Mouse (Mus musculus): ENCODE data around the gene Dolpp1. TPM values are rescaled to one million over a fixed set of nuclear protein-coding genes. Genes with fewer than 3 reads are reported as not detected.

Dolpp1 gene
- polyA plus RNA-seq, 1 experiment: not detected

DNA sequence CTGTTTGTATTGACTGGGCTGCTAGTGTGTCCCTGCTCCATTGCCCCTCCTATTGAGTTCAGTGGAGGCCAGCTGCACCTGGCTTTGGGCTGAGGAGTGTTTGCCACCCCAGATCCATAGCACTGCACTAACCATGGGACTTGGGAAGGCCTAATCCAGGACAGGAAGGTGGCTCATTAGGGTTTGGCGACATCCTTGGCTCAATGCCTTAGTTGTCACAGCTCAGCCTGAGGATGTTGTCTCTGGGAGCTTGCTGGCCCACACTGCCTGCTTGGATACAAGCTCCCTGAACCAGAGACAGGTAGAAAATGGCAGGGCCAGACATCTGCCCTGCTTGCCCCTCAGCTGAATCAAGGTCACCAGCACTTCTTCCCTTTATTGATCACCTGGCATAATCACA, 9.5 kb downstream of the Dolpp1 start:
- WGBS: 33% methylated on average over 1 of the region's 1 CpGs
- TF ChIP-seq POLR2A (IDR thresholded peaks at IDR 0.05; ENCODE audit: insufficient read depth, low read depth, low read length) (no peak), CTCF (IDR thresholded peaks at IDR 0.05; ENCODE audit: insufficient read depth, low read depth, low read length) (no peak)
- H3K4me3 ChIP-seq (ENCODE audit: insufficient read depth, low read depth, low read length): no peak overlapping the region
- H3K27ac ChIP-seq (ENCODE audit: insufficient read depth, low read depth, low read length): no peak overlapping the region
- H3K4me1 ChIP-seq (ENCODE audit: control insufficient read depth, insufficient read depth, low read length): peaks cover 8% of the 10 kb centered on the region; the same call in 1 of the 2 replicates

DNA sequence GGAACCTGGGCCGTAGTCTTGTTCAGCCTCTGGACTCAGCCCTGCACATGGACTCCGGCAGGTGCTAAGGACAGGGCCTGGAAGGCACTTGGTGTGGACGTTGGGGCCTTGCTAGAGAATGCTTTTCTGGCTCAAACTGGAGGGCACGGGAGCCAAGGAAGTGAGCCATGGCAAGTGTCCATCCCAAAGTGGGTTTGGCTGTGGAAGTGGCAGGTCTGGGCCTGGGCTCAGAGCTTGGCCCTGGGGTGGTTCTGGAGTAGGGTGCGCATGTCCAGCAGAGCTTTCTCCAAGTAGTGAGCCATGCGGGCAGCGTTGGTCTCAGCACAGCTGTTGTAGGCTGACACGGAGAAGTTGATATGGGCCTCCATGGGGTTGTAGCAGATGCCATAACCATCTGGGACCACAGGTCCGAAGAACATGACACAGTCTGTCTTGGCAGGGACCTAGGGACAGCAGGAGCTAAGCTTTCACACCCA, 10.3 kb downstream of the Dolpp1 start:
- WGBS: 76% methylated on average over 9 of the region's 9 CpGs

GRCm38 (mm10) chr2:30402843-30403242, 10.8 kb downstream of the Dolpp1 start:
- no peak for TF ChIP-seq CTCF (IDR thresholded peaks at IDR 0.05; ENCODE audit: insufficient read depth, low read depth, low read length)
- no peak for TF ChIP-seq POLR2A (IDR thresholded peaks at IDR 0.05; ENCODE audit: insufficient read depth, low read depth, low read length)
- Histone ChIP-seq H3K4me3 (ENCODE audit: insufficient read depth, low read depth, low read length) (no peak overlapping the region), H3K4me1 (ENCODE audit: control insufficient read depth, insufficient read depth, low read length) (peaks cover 8% of the 10 kb centered on the region; the same call in 1 of the 2 replicates), H3K27ac (ENCODE audit: insufficient read depth, low read depth, low read length) (no peak overlapping the region)
- 66% methylated on average over 2 of the region's 2 CpGs for WGBS

More for the DNA sequence above, 10.3 kb downstream of the Dolpp1 start:
- H3K4me1 ChIP-seq (ENCODE audit: control insufficient read depth, insufficient read depth, low read length): peaks cover 8% of the 10 kb centered on the region; the same call in 1 of the 2 replicates
- no peak overlapping the region for H3K4me3 ChIP-seq (ENCODE audit: insufficient read depth, low read depth, low read length)
- no peak for TF ChIP-seq CTCF (IDR thresholded peaks at IDR 0.05; ENCODE audit: insufficient read depth, low read depth, low read length)
- no peak overlapping the region for H3K27ac ChIP-seq (ENCODE audit: insufficient read depth, low read depth, low read length)

- TF ChIP-seq CTCF (IDR thresholded peaks at IDR 0.05; ENCODE audit: insufficient read depth, low read depth, low read length) (no peak), POLR2A (IDR thresholded peaks at IDR 0.05; ENCODE audit: insufficient read depth, low read depth, low read length) (no peak)
- H3K27ac ChIP-seq (ENCODE audit: insufficient read depth, low read depth, low read length): no peak overlapping the region
- WGBS: 86% methylated on average over 1 of the region's 1 CpGs
- no peak overlapping the region for H3K4me3 ChIP-seq (ENCODE audit: insufficient read depth, low read depth, low read length)
- peaks cover 8% of the 10 kb centered on the region; the same call in 1 of the 2 replicates for H3K4me1 ChIP-seq (ENCODE audit: control insufficient read depth, insufficient read depth, low read length)
Observed at GRCm38 (mm10) chr2:30403870-30404269, 11.8 kb downstream of the Dolpp1 start.

DNA sequence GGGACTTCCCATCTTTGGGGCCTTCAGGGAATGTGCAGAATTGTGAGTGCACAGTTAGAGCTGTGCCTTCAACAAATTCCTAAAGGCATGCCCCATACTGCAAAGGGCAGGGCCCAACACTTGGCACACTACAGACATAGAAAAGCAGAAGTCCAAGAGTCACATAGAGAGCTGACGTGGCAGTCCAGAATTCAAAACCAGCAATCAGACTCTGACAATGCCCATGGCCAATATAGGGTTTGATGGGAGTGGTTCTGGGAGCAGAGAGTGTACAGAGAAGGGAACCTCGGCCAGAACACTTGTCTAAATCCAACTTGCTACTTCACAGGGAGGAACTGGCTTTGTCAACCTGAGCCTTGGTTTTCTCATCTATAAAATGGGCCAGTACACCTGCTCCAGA, 15.2 kb downstream of the Dolpp1 start:
- TF ChIP-seq POLR2A (IDR thresholded peaks at IDR 0.05; ENCODE audit: insufficient read depth, low read depth, low read length): no peak
- no peak for TF ChIP-seq CTCF (IDR thresholded peaks at IDR 0.05; ENCODE audit: insufficient read depth, low read depth, low read length)
- Histone ChIP-seq H3K4me1 (ENCODE audit: control insufficient read depth, insufficient read depth, low read length) (peaks cover 2% of the 10 kb centered on the region; the same call in 1 of the 2 replicates), H3K27ac (ENCODE audit: insufficient read depth, low read depth, low read length) (no peak overlapping the region), H3K4me3 (ENCODE audit: insufficient read depth, low read depth, low read length) (no peak overlapping the region)
- WGBS: 85% methylated on average over 2 of the region's 2 CpGs

DNA sequence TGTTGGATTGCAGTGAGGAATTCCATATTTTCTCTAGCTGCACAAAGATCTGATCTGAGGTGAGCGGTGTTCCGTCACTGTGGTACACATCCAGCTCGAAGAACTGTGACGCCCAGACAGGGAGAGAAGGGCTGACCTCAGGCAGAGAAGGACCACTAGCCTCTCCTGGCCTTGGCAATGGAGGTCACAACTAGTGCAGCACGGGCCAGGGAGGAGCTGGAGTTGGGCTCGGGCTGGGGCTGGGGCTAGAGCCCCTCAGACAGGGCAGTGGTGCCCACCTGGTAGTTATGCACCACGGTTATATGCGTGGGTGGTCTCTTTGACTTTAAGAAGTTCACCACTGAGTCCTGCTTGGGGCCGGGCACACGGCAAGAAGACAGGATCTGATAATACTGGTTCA, 15.7 kb downstream of the Dolpp1 start:
- TF ChIP-seq POLR2A (IDR thresholded peaks at IDR 0.05; ENCODE audit: insufficient read depth, low read depth, low read length): no peak
- no peak for TF ChIP-seq CTCF (IDR thresholded peaks at IDR 0.05; ENCODE audit: insufficient read depth, low read depth, low read length)
- no peak overlapping the region for H3K4me3 ChIP-seq (ENCODE audit: insufficient read depth, low read depth, low read length)
- peaks cover 6% of the 10 kb centered on the region for H3K4me1 ChIP-seq (ENCODE audit: control insufficient read depth, insufficient read depth, low read length)
- 92% methylated on average over 10 of the region's 10 CpGs for WGBS
- H3K27ac ChIP-seq (ENCODE audit: insufficient read depth, low read depth, low read length): no peak overlapping the region

DNA sequence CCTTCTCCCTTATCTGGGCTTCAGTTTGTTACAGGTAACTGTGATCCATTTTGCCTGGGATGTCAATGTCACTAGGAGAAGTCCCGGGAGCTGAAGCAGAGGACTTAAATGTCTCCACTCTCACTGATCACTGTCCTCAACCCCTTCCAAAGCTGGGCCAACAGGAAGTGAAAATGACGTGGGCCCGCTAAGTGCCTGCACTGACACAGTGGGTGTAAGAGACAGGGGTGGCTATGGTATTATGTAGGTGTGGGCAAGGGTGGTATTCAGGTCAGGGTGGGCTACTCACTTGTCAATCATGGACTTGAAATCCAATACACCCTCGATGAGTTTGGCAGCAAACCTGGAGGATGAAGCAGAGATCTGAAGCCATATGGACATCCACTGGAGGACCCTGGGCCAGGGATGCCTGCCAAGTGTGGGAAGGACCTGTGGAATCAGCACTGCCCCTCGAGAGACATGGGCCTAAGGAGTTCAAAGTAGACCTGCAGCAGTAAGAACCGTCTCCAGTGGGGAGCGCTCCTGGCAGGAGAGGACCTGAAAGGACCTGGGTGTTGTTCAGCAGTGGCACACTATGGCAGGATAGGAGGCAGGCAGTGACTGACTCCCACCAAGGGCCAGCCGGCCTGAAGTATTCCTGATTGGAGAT, 16.5 kb downstream of the Dolpp1 start:
- TF ChIP-seq POLR2A (IDR thresholded peaks at IDR 0.05; ENCODE audit: insufficient read depth, low read depth, low read length) (no peak), CTCF (IDR thresholded peaks at IDR 0.05; ENCODE audit: insufficient read depth, low read depth, low read length) (no peak)
- Histone ChIP-seq H3K27ac (ENCODE audit: insufficient read depth, low read depth, low read length) (no peak overlapping the region), H3K4me3 (ENCODE audit: insufficient read depth, low read depth, low read length) (no peak overlapping the region), H3K4me1 (ENCODE audit: control insufficient read depth, insufficient read depth, low read length) (peaks cover 14% of the 10 kb centered on the region)
- 85% methylated on average over 8 of the region's 8 CpGs for WGBS

DNA sequence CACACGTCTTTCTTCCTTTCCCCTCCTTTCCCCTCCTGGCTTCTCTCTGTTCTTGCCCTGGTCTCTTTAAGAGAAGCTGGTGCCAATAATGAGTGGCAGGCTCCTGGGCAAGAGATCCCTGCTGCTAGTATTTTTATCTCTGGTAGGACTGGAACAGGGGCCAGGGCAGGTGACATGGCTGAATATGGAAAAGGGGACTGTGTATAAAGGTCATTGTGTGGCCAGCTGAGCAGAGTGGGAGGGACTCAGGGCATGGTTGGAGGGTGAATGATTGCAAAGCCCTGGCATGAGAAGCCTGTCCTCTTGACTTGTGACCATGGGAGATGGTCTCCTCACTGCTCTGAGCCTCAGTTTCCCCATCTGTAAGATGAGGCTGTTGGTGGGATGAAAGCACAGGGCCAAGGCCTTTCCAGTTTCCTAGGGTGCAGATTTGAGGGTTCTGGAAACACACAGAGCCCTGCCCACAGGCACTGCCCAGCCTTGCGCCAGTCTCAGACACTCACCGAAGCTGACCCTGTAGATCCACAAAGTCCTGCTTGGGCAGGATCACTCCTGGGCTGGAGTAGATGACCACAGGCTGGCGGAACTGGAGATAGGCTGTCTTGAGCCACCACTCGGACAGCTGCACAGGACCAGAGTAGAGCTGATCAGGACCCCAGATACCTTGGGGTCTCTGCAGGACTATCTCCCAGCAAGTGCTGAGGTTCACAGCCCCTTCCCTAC, 17.6 kb downstream of the Dolpp1 start:
- Histone ChIP-seq H3K27ac (ENCODE audit: insufficient read depth, low read depth, low read length) (no peak overlapping the region), H3K4me3 (ENCODE audit: insufficient read depth, low read depth, low read length) (no peak overlapping the region), H3K4me1 (ENCODE audit: control insufficient read depth, insufficient read depth, low read length) (peaks cover 23% of the 10 kb centered on the region)
- 89% methylated on average over 5 of the region's 5 CpGs for WGBS
- TF ChIP-seq POLR2A (IDR thresholded peaks at IDR 0.05; ENCODE audit: insufficient read depth, low read depth, low read length) (no peak), CTCF (IDR thresholded peaks at IDR 0.05; ENCODE audit: insufficient read depth, low read depth, low read length) (no peak)

Measured in olfactory bulb, adult 2 months (tissue).